Mouse (Mus musculus) C2C12 (cell line): ENCODE measurements around the gene Qprt.

ENCODE experiments used
- CEBPB ChIP-seq: IDR thresholded peaks from one replicate; pipeline ENCODE4 v1.6.1; 2011; ENCODE audit warnings: low read depth, mild to moderate bottlenecking, control low read depth, moderate library complexity
- CTCF ChIP-seq: IDR thresholded peaks from one replicate; pipeline ENCODE4 v1.5.1; 2011; ENCODE audit not compliant: control insufficient read depth, insufficient read depth, insufficient read length

GRCm38 (mm10) chr7:127073221-127073620 is 48.8 kb downstream of the Qprt start:
- TF ChIP-seq CTCF (no peak), CEBPB (no peak)
